Mouse (Mus musculus): ENCODE measurements at regions not wholly inside any gene's neighbourhood (a gene's known extent, or its start where the extent isn't known, plus 50 kb on each side); places are given as distances from the start of the nearest gene placed in this dataset.

GRCm38 (mm10) chr8:77919776-77920175 lies 195.5 kb upstream of the Ednra start:
- no peak overlapping the region for H3K4me2 ChIP-seq (replicated peaks; ENCODE audit: low read depth, low read length)
- 0 out of 2 replicates have a peak, but pooled peaks cover 4% of the 10 kb centered on the region for H3K9me3 ChIP-seq (ENCODE audit: control insufficient read depth, low read depth, low read length)
- H3K36me3 ChIP-seq (ENCODE audit: control insufficient read depth, insufficient read depth, low read length): no peaks in the 10 kb centered on the region
- 89% methylated on average over 3 of the region's 3 CpGs for WGBS
- H3K27me3 ChIP-seq (ENCODE audit: control insufficient read depth, insufficient read depth, low read length): no peaks in the 10 kb centered on the region
- H3K4me1 ChIP-seq (ENCODE audit: control insufficient read depth, insufficient read depth, low read length): no peaks in the 10 kb centered on the region
- no peak overlapping the region for H3K27ac ChIP-seq (ENCODE audit: low read length)
- no peak for ATAC-seq (ENCODE audit: insufficient number of reproducible peaks, insufficient read depth, low FRiP score, low read depth)
- no peak overlapping the region for H3K4me3 ChIP-seq (ENCODE audit: low read depth, low read length)
- no peak overlapping the region for H3K9ac ChIP-seq (replicated peaks; ENCODE audit: low read depth, low read length)

- Histone ChIP-seq H3K4me3 (ENCODE audit: low read depth, low read length) (no peak overlapping the region), H3K4me1 (ENCODE audit: control insufficient read depth, insufficient read depth, low read length) (no peaks in the 10 kb centered on the region), H3K9ac (replicated peaks; ENCODE audit: low read depth, low read length) (no peak overlapping the region), H3K4me2 (replicated peaks; ENCODE audit: low read depth, low read length) (no peak overlapping the region), H3K27ac (ENCODE audit: low read length) (no peak overlapping the region), H3K27me3 (ENCODE audit: control insufficient read depth, insufficient read depth, low read length) (no peaks in the 10 kb centered on the region), H3K36me3 (ENCODE audit: control insufficient read depth, insufficient read depth, low read length) (no peaks in the 10 kb centered on the region), H3K9me3 (ENCODE audit: control insufficient read depth, low read depth, low read length) (0 out of 2 replicates have a peak, but pooled peaks cover 4% of the 10 kb centered on the region)
- 45% methylated on average over 4 of the region's 4 CpGs for WGBS
- no peak for ATAC-seq (ENCODE audit: insufficient number of reproducible peaks, insufficient read depth, low FRiP score, low read depth)
Measured at GRCm38 (mm10) chr8:77921868-77922267, 197.6 kb upstream of the Ednra start.

GRCm38 (mm10) chr8:77947702-77948101 lies 223.4 kb upstream of the Ednra start:
- no peaks in the 10 kb centered on the region for H3K36me3 ChIP-seq (ENCODE audit: control insufficient read depth, insufficient read depth, low read length)
- ATAC-seq (ENCODE audit: insufficient number of reproducible peaks, insufficient read depth, low FRiP score, low read depth): no peak
- no peak overlapping the region for H3K9ac ChIP-seq (replicated peaks; ENCODE audit: low read depth, low read length)
- H3K27me3 ChIP-seq (ENCODE audit: control insufficient read depth, insufficient read depth, low read length): no peaks in the 10 kb centered on the region
- no peak overlapping the region for H3K27ac ChIP-seq (ENCODE audit: low read length)
- no peaks in the 10 kb centered on the region for H3K9me3 ChIP-seq (ENCODE audit: control insufficient read depth, low read depth, low read length)
- no peak overlapping the region for H3K4me3 ChIP-seq (ENCODE audit: low read depth, low read length)
- no peaks in the 10 kb centered on the region for H3K4me1 ChIP-seq (ENCODE audit: control insufficient read depth, insufficient read depth, low read length)
- no peak overlapping the region for H3K4me2 ChIP-seq (replicated peaks; ENCODE audit: low read depth, low read length)
- WGBS: 93% methylated on average over 3 of the region's 3 CpGs

GRCm38 (mm10) chr8:77949640-77950039 lies 225.4 kb upstream of the Ednra start:
- Histone ChIP-seq H3K9ac (replicated peaks; ENCODE audit: low read depth, low read length) (no peak overlapping the region), H3K36me3 (ENCODE audit: control insufficient read depth, insufficient read depth, low read length) (no peaks in the 10 kb centered on the region), H3K4me3 (ENCODE audit: low read depth, low read length) (no peak overlapping the region), H3K27ac (ENCODE audit: low read length) (no peak overlapping the region), H3K9me3 (ENCODE audit: control insufficient read depth, low read depth, low read length) (no peaks in the 10 kb centered on the region), H3K27me3 (ENCODE audit: control insufficient read depth, insufficient read depth, low read length) (no peaks in the 10 kb centered on the region), H3K4me2 (replicated peaks; ENCODE audit: low read depth, low read length) (no peak overlapping the region), H3K4me1 (ENCODE audit: control insufficient read depth, insufficient read depth, low read length) (no peaks in the 10 kb centered on the region)
- ATAC-seq (ENCODE audit: insufficient number of reproducible peaks, insufficient read depth, low FRiP score, low read depth): no peak
- WGBS: 84% methylated on average over 5 of the region's 5 CpGs

- H3K4me2 ChIP-seq (replicated peaks; ENCODE audit: low read depth, low read length): no peak overlapping the region
- H3K4me1 ChIP-seq (ENCODE audit: control insufficient read depth, insufficient read depth, low read length): no peaks in the 10 kb centered on the region
- no peak overlapping the region for H3K27ac ChIP-seq (ENCODE audit: low read length)
- no peaks in the 10 kb centered on the region for H3K9me3 ChIP-seq (ENCODE audit: control insufficient read depth, low read depth, low read length)
- no peak for ATAC-seq (ENCODE audit: insufficient number of reproducible peaks, insufficient read depth, low FRiP score, low read depth)
- no peaks in the 10 kb centered on the region for H3K36me3 ChIP-seq (ENCODE audit: control insufficient read depth, insufficient read depth, low read length)
- H3K9ac ChIP-seq (replicated peaks; ENCODE audit: low read depth, low read length): no peak overlapping the region
- H3K4me3 ChIP-seq (ENCODE audit: low read depth, low read length): no peak overlapping the region
- WGBS: 78% methylated on average over 4 of the region's 4 CpGs
- no peaks in the 10 kb centered on the region for H3K27me3 ChIP-seq (ENCODE audit: control insufficient read depth, insufficient read depth, low read length)
Measured at GRCm38 (mm10) chr8:77958814-77959372, 234.6 kb upstream of the Ednra start.

- Histone ChIP-seq H3K27ac (ENCODE audit: low read length) (no peak overlapping the region), H3K4me2 (replicated peaks; ENCODE audit: low read depth, low read length) (no peak overlapping the region), H3K36me3 (ENCODE audit: control insufficient read depth, insufficient read depth, low read length) (no peaks in the 10 kb centered on the region), H3K4me3 (ENCODE audit: low read depth, low read length) (no peak overlapping the region), H3K27me3 (ENCODE audit: control insufficient read depth, insufficient read depth, low read length) (no peaks in the 10 kb centered on the region), H3K4me1 (ENCODE audit: control insufficient read depth, insufficient read depth, low read length) (no peaks in the 10 kb centered on the region), H3K9me3 (ENCODE audit: control insufficient read depth, low read depth, low read length) (no peaks in the 10 kb centered on the region), H3K9ac (replicated peaks; ENCODE audit: low read depth, low read length) (no peak overlapping the region)
- ATAC-seq (ENCODE audit: insufficient number of reproducible peaks, insufficient read depth, low FRiP score, low read depth): no peak
- 72% methylated on average over 3 of the region's 3 CpGs for WGBS
Measured at GRCm38 (mm10) chr8:77963102-77963698, 238.9 kb upstream of the Ednra start.

GRCm38 (mm10) chr8:77970378-77970777 lies 242.7 kb upstream of the Ttc29 start:
- no peaks in the 10 kb centered on the region for H3K27me3 ChIP-seq (ENCODE audit: control insufficient read depth, insufficient read depth, low read length)
- H3K27ac ChIP-seq (ENCODE audit: low read length): no peak overlapping the region
- no peaks in the 10 kb centered on the region for H3K36me3 ChIP-seq (ENCODE audit: control insufficient read depth, insufficient read depth, low read length)
- H3K4me3 ChIP-seq (ENCODE audit: low read depth, low read length): no peak overlapping the region
- ATAC-seq (ENCODE audit: insufficient number of reproducible peaks, insufficient read depth, low FRiP score, low read depth): no peak
- WGBS: 48% methylated on average over 8 of the region's 8 CpGs
- H3K9me3 ChIP-seq (ENCODE audit: control insufficient read depth, low read depth, low read length): no peaks in the 10 kb centered on the region
- no peak overlapping the region for H3K4me2 ChIP-seq (replicated peaks; ENCODE audit: low read depth, low read length)
- H3K4me1 ChIP-seq (ENCODE audit: control insufficient read depth, insufficient read depth, low read length): no peaks in the 10 kb centered on the region
- H3K9ac ChIP-seq (replicated peaks; ENCODE audit: low read depth, low read length): no peak overlapping the region

- 49% methylated on average over 4 of the region's 4 CpGs for WGBS
- Histone ChIP-seq H3K9ac (replicated peaks; ENCODE audit: low read depth, low read length) (no peak overlapping the region), H3K36me3 (ENCODE audit: control insufficient read depth, insufficient read depth, low read length) (no peaks in the 10 kb centered on the region), H3K27ac (ENCODE audit: low read length) (no peak overlapping the region), H3K4me2 (replicated peaks; ENCODE audit: low read depth, low read length) (no peak overlapping the region), H3K9me3 (ENCODE audit: control insufficient read depth, low read depth, low read length) (no peaks in the 10 kb centered on the region), H3K4me3 (ENCODE audit: low read depth, low read length) (no peak overlapping the region), H3K27me3 (ENCODE audit: control insufficient read depth, insufficient read depth, low read length) (no peaks in the 10 kb centered on the region), H3K4me1 (ENCODE audit: control insufficient read depth, insufficient read depth, low read length) (no peaks in the 10 kb centered on the region)
- ATAC-seq (ENCODE audit: insufficient number of reproducible peaks, insufficient read depth, low FRiP score, low read depth): no peak
Measured at GRCm38 (mm10) chr8:77973714-77974113, 239.4 kb upstream of the Ttc29 start.

- no peak for ATAC-seq (ENCODE audit: insufficient number of reproducible peaks, insufficient read depth, low FRiP score, low read depth)
- Histone ChIP-seq H3K4me1 (ENCODE audit: control insufficient read depth, insufficient read depth, low read length) (0 out of 2 replicates have a peak, but pooled peaks cover 2% of the 10 kb centered on the region), H3K9ac (replicated peaks; ENCODE audit: low read depth, low read length) (no peak overlapping the region), H3K36me3 (ENCODE audit: control insufficient read depth, insufficient read depth, low read length) (no peaks in the 10 kb centered on the region), H3K27me3 (ENCODE audit: control insufficient read depth, insufficient read depth, low read length) (no peaks in the 10 kb centered on the region), H3K27ac (ENCODE audit: low read length) (no peak overlapping the region), H3K9me3 (ENCODE audit: control insufficient read depth, low read depth, low read length) (no peaks in the 10 kb centered on the region), H3K4me2 (replicated peaks; ENCODE audit: low read depth, low read length) (no peak overlapping the region), H3K4me3 (ENCODE audit: low read depth, low read length) (no peak overlapping the region)
- 80% methylated on average over 2 of the region's 2 CpGs for WGBS
Measured at GRCm38 (mm10) chr8:77979106-77979505, 234.0 kb upstream of the Ttc29 start.
